Mouse (Mus musculus) adrenal gland, adult 2 months (tissue): ENCODE data around the gene Lrrc63. TPM values are rescaled to one million over a fixed set of nuclear protein-coding genes. Genes with fewer than 3 reads are reported as not detected.
"Not testable (repeated sequence)": the region's sequence is repeated elsewhere in the genome, so short reads cannot be mapped to it uniquely, and the experiment has no call there.

Experiments
- DNase-seq: peaks from one replicate; pipeline ENCODE4 v3.0.0; 2021
- long read RNA-seq: library from polyadenylated mRNA; stranded (forward); transcript quantifications from one replicate; pipeline ENCODE4 v2.0.0, GENCODE M21; 2021
- polyA plus RNA-seq: library from polyadenylated mRNA; depleted of rRNA; stranded (reverse); fragments of >200 nt; gene quantifications from 2 replicates; pipeline ENCODE4 v1.2.3, GENCODE M21; 2012; rRNA removed
- total RNA-seq, 2 experiments: library from RNA; stranded (reverse); gene quantifications; 2 replicates each; pipeline ENCODE4 v1.2.3; 2021

Gene Lrrc63
- total RNA-seq (not detected), polyA plus RNA-seq (not detected in 2 replicates)
- long read RNA-seq = 0 reads

GRCm38 (mm10) chr14:75130501-75131318 is at the start of gene Lrrc63, which contains the start of gene Lcp1:
TSS of gene Lrrc63 (minus strand) at chr14:75130881.
TSS of gene Lcp1 (plus strand) at chr14:75131101.
- DNase-seq = peak; percentile 90

GRCm38 (mm10) chr14:75179255-75179963 is 48.7 kb upstream of the Lrrc63 start:
- DNase-seq = peak; percentile 13

GRCm38 (mm10) chr14:75178801-75179211 is 48.1 kb upstream of the Lrrc63 start:
- DNase-seq = no peak

- peak; percentile 6 for DNase-seq
Measured at GRCm38 (mm10) chr14:75178384-75178793, 47.7 kb upstream of the Lrrc63 start.

GRCm38 (mm10) chr14:75177400-75177799 is 46.7 kb upstream of the Lrrc63 start:
- DNase-seq = no peak

GRCm38 (mm10) chr14:75176425-75177045 is 45.9 kb upstream of the Lrrc63 start:
- DNase-seq = peak; percentile 3

- no peak for DNase-seq
Measured at GRCm38 (mm10) chr14:75175781-75176180, 45.1 kb upstream of the Lrrc63 start.

GRCm38 (mm10) chr14:75174731-75175555 is 44.3 kb upstream of the Lrrc63 start:
- DNase-seq = no peak

GRCm38 (mm10) chr14:75174296-75174695 is 43.6 kb upstream of the Lrrc63 start:
- no peak for DNase-seq

- no peak for DNase-seq
Measured at GRCm38 (mm10) chr14:75170546-75170945, 39.9 kb upstream of the Lrrc63 start.

GRCm38 (mm10) chr14:75168501-75168900 is 37.8 kb upstream of the Lrrc63 start:
- DNase-seq = no peak

- DNase-seq = no peak
Measured at GRCm38 (mm10) chr14:75165574-75166131, 35.0 kb upstream of the Lrrc63 start.

- DNase-seq = no peak
Measured at GRCm38 (mm10) chr14:75164345-75164744, 33.7 kb upstream of the Lrrc63 start.

- DNase-seq = no peak
Measured at GRCm38 (mm10) chr14:75163866-75164265, 33.2 kb upstream of the Lrrc63 start.

GRCm38 (mm10) chr14:75159375-75159774 is 28.7 kb upstream of the Lrrc63 start:
- DNase-seq = no peak

GRCm38 (mm10) chr14:75154481-75154880 is 23.8 kb upstream of the Lrrc63 start:
- no peak for DNase-seq

GRCm38 (mm10) chr14:75151146-75151545 is 20.5 kb upstream of the Lrrc63 start:
- no peak for DNase-seq

- DNase-seq = no peak
Measured at GRCm38 (mm10) chr14:75150653-75151052, 20.0 kb upstream of the Lrrc63 start.

GRCm38 (mm10) chr14:75148229-75148628 is 17.5 kb upstream of the Lrrc63 start:
- DNase-seq = no peak

GRCm38 (mm10) chr14:75147706-75148105 is 17.0 kb upstream of the Lrrc63 start:
- DNase-seq = not testable (repeated sequence)

- DNase-seq = no peak
Measured at GRCm38 (mm10) chr14:75139225-75139624, 8.5 kb upstream of the Lrrc63 start.
